Mouse (Mus musculus) neural tube, embryonic 14.5 days (tissue): Measurements from ENCODE around the gene Als2cr12. TPM values are rescaled to one million over a fixed set of nuclear protein-coding genes. Genes with fewer than 3 reads are reported as not detected.
"Not testable (repeated sequence)": the region's sequence is repeated elsewhere in the genome, so short reads cannot be mapped to it uniquely, and the experiment has no call there.

ENCODE experiments used
- ATAC-seq: fragments of 200-750 bp; cut with Nextera tagmentation; 2 replicates; pipeline ENCODE4 v1.8.0; 2017; ENCODE audit warnings: low read depth, mild to moderate bottlenecking, moderate TSS enrichment, moderate library complexity
- H3K27ac ChIP-seq: fragments of 300-500 bp; sonication (generic); 2 replicates; pipeline ENCODE4 v1.5.1; 2014; ENCODE audit warnings: low read depth, mild to moderate bottlenecking, control low read depth, low read length, moderate library complexity, mixed read lengths
- H3K27me3 ChIP-seq: fragments of 300-500 bp; sonication (generic); 2 replicates; pipeline ENCODE4 v1.6.1; 2014; ENCODE audit warnings: low read length; ENCODE audit not compliant: control insufficient read depth, insufficient read depth
- H3K36me3 ChIP-seq: fragments of 300-500 bp; sonication (generic); 2 replicates; pipeline ENCODE4 v1.6.1; 2014; ENCODE audit warnings: low read length, mixed read lengths; ENCODE audit not compliant: control insufficient read depth, insufficient read depth
- H3K4me1 ChIP-seq: fragments of 300-500 bp; sonication (generic); 2 replicates; pipeline ENCODE4 v1.6.1; 2014; ENCODE audit warnings: low read length; ENCODE audit not compliant: control insufficient read depth, insufficient read depth
- H3K4me2 ChIP-seq: fragments of 300-500 bp; sonication (generic); 2 replicates; pipeline ENCODE4 v1.6.1; 2014; ENCODE audit warnings: mild to moderate bottlenecking, low read depth, low read length, control low read depth
- H3K4me3 ChIP-seq: fragments of 300-500 bp; sonication (generic); 2 replicates; pipeline ENCODE4 v1.5.1; 2014; ENCODE audit warnings: low read depth, low read length, control low read depth, mixed read lengths
- H3K9ac ChIP-seq: fragments of 300-500 bp; sonication (generic); replicated peaks from 2 replicates; pipeline ENCODE4 v1.6.1; 2014; ENCODE audit warnings: low read depth, mild to moderate bottlenecking, control low read depth, low read length, mixed read lengths
- H3K9me3 ChIP-seq: fragments of 300-500 bp; sonication (generic); 2 replicates; pipeline ENCODE4 v1.6.1; 2016; ENCODE audit warnings: low read length; ENCODE audit not compliant: control insufficient read depth
- WGBS: fragments of 180-500 bp; shearing (Covaris S2); extraction: QIAGEN DNeasy Blood & Tissue Kit; methylation state at CpG from one replicate; pipeline ENCODE4 v1.1.7; 2014; 5-methylcytosine and 5-hydroxymethylcytosine counted together
- polyA plus RNA-seq: library from polyadenylated mRNA; unstranded; fragments of >200 nt; fragmentation: Nextera tagmentation; extraction: Ambion mirVana; gene quantifications from 2 replicates; pipeline ENCODE4 v1.2.1, GENCODE M21; 2014

Als2cr12 gene
- polyA plus RNA-seq, result 0.11 TPM in 1 of 2 replicates, not detected in the other

DNA sequence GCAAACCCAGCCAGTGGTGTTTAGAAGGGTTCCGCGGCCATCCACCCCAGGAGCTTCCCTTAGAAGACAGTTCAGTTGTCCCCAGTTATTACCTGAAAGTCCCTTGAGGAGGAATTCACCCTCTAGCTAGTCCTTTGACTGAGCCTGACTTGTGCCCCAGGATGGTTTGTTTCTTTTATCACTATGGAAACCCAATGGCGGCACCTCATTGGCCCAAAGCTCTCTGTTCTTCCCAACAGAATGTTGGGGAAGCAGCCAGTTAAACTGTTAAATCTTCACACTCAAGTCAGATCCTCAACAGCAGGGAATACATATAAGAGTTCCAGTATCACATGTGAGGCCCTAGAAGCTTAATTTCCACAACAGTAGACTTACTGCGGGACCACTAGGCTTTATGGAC is at the start of gene Als2cr12:
Gene Als2cr12 (minus strand): TSS at position 180 of the 400 bp plus-strand sequence.
- not testable (repeated sequence) for H3K27ac ChIP-seq, H3K4me2 ChIP-seq, ATAC-seq, H3K27me3 ChIP-seq, H3K9ac ChIP-seq, H3K4me1 ChIP-seq, H3K36me3 ChIP-seq, H3K4me3 ChIP-seq, H3K9me3 ChIP-seq
- 85% methylated on average over 4 of the region's 4 CpGs for WGBS

DNA sequence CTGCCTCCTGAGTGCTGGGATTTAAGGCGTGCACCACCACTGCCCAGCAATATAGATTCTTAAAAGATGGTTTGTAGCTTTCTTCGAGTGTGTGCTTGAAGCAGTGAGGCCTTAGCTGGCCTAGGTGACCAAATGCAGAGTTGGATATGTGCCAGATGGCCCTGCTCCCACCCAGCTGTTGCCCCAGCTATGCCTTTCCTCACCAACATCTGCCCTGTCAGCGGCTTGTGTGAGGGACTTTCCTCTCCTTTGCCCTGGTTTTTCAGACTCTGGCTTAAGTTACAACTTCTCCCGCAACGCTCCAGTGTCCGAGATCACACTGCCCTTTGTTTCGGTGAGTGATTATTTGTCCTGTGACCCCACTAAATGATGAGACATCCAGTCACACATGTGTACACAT is 48.9 kb upstream of the Als2cr12 start:
- H3K4me1 ChIP-seq, result no peaks in the 10 kb centered on the region
- H3K9ac ChIP-seq, result no peak overlapping the region
- ATAC-seq, result no peak
- no peaks in the 10 kb centered on the region for H3K27me3 ChIP-seq
- WGBS, result 96% methylated on average over 7 of the region's 7 CpGs
- no peak overlapping the region for H3K4me2 ChIP-seq
- no peak overlapping the region for H3K4me3 ChIP-seq
- H3K27ac ChIP-seq, result no peak overlapping the region
- no peaks in the 10 kb centered on the region; the same call in 1 of the 2 replicates for H3K36me3 ChIP-seq
- H3K9me3 ChIP-seq, result no peaks in the 10 kb centered on the region

DNA sequence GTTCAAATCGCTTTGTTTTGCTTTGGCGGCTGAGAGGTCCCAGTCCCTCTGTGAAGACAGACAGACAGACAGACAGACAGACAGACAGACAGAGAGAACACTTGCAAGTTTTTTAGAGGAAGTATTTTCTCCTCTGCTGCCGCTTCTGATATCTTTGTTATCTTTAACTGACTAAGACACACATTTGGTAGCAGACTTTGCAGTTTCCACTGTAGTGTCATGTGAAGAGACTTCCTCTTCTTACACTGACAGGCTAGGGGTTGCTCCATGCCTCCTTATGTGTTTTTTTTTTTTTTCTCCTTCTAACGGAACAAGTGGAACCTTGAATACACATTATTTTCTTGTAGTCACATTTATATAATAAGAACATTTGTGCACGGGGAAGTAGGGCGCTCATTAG is 47.5 kb upstream of the Als2cr12 start:
- no peak overlapping the region for H3K4me3 ChIP-seq
- H3K27me3 ChIP-seq, result no peaks in the 10 kb centered on the region
- H3K27ac ChIP-seq, result no peak overlapping the region
- H3K36me3 ChIP-seq, result no peaks in the 10 kb centered on the region; the same call in 1 of the 2 replicates
- H3K9ac ChIP-seq, result no peak overlapping the region
- H3K9me3 ChIP-seq, result no peaks in the 10 kb centered on the region
- no peak overlapping the region for H3K4me2 ChIP-seq
- WGBS, result 93% methylated on average over 6 of the region's 6 CpGs
- ATAC-seq, result no peak
- no peaks in the 10 kb centered on the region for H3K4me1 ChIP-seq

DNA sequence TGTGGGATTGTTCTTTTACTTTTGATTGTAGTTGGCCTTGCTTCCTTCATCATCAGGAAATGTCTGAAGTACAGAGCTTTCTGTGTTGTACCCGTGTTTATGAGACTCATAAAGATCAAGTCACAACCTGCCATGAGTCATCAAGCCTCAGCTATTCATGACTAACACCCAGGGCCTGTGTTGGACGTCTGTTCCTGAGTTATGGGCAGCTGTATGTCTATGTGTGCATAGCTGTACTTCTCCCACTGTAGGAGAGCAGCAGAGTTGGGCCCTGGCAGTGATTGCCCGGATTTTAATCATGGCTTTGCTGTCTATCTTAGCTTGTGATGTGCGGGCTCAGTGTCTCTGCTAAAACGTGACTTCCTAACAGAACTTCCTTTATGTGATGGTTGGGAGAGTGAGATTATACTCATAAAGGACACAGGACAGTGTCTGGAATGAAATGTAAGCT is 46.8 kb upstream of the Als2cr12 start:
- no peak overlapping the region for H3K4me2 ChIP-seq
- no peaks in the 10 kb centered on the region for H3K36me3 ChIP-seq
- no peak for ATAC-seq
- H3K4me3 ChIP-seq, result no peak overlapping the region
- WGBS, result 83% methylated on average over 5 of the region's 5 CpGs
- no peaks in the 10 kb centered on the region for H3K9me3 ChIP-seq
- no peak overlapping the region for H3K9ac ChIP-seq
- H3K27me3 ChIP-seq, result no peaks in the 10 kb centered on the region
- no peaks in the 10 kb centered on the region for H3K4me1 ChIP-seq
- H3K27ac ChIP-seq, result no peak overlapping the region

DNA sequence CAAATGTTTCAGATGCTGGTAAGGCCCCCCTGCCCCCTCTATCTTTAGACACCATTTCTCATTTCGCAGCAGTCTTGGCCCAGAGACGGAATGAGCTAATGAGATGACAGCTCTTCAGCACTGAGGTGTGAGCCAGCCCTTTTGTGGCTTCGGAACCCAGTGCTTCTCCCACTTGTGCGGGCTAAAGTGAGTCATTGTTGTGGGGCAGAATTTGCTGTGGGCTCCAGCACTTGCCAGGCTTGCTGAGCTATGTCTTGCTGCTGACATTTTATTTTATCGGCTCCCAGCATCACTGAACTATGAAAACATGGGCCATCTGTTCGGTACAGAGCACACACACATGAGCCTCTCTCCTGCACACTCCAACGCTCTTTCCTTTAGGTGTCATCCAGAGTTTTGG is 43.7 kb upstream of the Als2cr12 start:
- H3K36me3 ChIP-seq, result no peaks in the 10 kb centered on the region
- WGBS, result 96% methylated on average over 7 of the region's 7 CpGs
- H3K4me1 ChIP-seq, result no peaks in the 10 kb centered on the region
- H3K9ac ChIP-seq, result no peak overlapping the region
- H3K27ac ChIP-seq, result no peak overlapping the region
- no peak for ATAC-seq
- no peaks in the 10 kb centered on the region for H3K27me3 ChIP-seq
- no peak overlapping the region for H3K4me3 ChIP-seq
- H3K4me2 ChIP-seq, result no peak overlapping the region
- no peaks in the 10 kb centered on the region for H3K9me3 ChIP-seq

DNA sequence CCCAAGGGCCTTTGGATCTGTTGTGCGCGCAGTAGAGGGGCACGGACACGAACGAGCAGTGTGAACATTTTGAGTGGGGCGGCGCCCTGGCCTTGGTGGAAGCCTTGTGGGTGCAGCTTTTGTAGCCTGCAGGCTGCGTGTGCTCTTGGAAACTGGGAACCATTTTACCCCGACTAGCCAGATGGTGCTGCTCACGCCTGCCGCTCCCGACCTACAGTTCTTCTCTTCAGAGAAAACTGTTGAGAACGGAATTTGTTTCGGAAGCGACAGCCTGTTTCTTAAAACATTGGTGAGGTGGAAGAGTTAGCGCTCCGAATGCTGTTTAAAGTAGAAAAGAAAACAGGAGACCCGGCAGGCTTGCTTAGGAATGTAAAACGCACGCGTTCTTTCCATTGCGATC is 41.2 kb upstream of the Als2cr12 start:
- H3K9ac ChIP-seq, result no peak overlapping the region
- no peak overlapping the region for H3K27ac ChIP-seq
- WGBS, result 95% methylated on average over 22 of the region's 22 CpGs
- no peaks in the 10 kb centered on the region for H3K36me3 ChIP-seq
- no peaks in the 10 kb centered on the region for H3K9me3 ChIP-seq
- H3K27me3 ChIP-seq, result no peaks in the 10 kb centered on the region
- H3K4me3 ChIP-seq, result no peak overlapping the region
- H3K4me2 ChIP-seq, result no peak overlapping the region
- no peaks in the 10 kb centered on the region for H3K4me1 ChIP-seq
- no peak for ATAC-seq

DNA sequence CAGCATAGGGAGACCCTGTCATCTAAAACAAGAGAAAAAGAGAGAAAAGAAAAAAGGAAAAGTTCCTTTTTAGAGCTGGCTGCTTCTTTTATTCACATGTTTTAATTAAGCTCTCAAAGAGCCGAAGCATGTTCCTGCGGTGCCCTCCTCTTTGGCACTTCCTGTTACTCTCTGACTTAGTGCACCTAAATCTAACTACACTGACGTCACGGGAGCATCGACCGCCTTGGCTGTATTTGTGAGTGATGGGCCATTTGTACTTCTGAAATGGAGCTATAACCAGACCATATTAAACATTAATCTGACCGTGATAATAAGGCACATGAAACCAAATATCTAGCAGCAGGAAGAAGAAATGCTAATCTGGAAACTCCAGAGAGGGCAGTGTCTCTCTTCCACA is 40.2 kb upstream of the Als2cr12 start:
- Histone ChIP-seq H3K36me3 (no peaks in the 10 kb centered on the region), H3K9me3 (no peaks in the 10 kb centered on the region), H3K27me3 (no peaks in the 10 kb centered on the region), H3K27ac (no peak overlapping the region), H3K4me3 (no peak overlapping the region), H3K9ac (no peak overlapping the region), H3K4me2 (no peak overlapping the region), H3K4me1 (no peaks in the 10 kb centered on the region)
- ATAC-seq, result no peak
- 85% methylated on average over 7 of the region's 7 CpGs for WGBS

DNA sequence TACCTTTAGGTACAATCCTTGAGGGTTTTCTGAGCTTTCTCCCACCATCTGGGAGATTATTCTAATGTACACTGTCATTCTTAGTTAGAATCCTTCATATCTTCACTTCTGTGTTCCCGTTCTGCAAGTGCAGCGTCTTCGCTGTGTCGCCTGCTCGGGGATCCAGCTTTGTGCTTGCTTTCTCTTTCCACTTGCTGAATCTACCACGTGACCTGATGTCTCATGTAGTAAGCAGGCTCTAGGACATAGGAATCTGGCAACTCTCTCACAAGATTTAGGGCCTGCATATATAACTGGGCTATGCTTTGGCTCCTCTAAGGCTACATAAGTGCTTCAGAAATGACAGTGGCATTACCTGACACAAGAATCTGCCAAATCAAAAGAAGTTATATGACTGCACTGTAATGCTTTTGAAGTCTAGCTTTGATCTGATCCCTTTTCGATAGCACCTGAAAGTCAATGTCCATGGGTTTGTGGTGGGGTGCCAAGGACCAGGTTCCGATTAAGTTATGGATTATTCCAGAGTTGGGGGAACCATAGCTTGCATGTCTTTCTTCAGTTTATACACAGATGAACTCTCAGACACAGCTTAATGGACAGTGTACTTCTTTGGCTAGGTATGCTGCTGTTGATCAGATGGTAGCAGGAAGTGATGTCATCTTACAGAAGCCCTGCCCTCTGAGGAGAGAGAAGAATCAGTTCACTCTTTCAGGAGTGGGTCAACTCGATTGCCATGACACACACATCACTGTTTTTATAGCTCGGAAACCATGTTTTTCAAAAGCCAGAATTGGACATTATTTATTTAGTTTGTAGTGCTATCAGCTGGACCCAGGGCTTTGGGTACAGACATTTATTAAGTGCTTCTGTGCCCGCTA is 38.5 kb upstream of the Als2cr12 start:
- Histone ChIP-seq H3K4me2 (no peak overlapping the region), H3K27me3 (no peaks in the 10 kb centered on the region), H3K4me1 (no peaks in the 10 kb centered on the region), H3K4me3 (no peak overlapping the region), H3K9ac (no peak overlapping the region), H3K27ac (no peak overlapping the region), H3K9me3 (no peaks in the 10 kb centered on the region), H3K36me3 (no peaks in the 10 kb centered on the region)
- 97% methylated on average over 11 of the region's 11 CpGs for WGBS
- no peak for ATAC-seq

DNA sequence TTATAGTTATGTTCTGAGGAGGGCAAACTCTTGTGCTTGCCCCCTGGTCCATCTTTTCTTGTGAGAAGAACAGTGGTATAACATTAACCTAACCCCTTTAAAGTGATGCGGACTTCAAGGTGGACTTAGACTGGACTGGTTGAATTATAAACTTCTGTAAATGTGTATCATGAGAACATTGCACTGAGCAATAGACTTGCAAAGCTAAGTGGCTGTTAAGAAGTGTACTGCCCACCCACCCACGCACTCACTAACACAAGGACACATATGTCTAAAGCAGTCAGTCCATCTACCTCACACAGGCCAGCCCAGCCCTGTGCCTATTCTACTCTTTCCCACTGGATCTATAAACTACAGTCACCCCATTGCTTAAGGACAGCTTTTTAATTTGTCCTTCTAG is 37.8 kb upstream of the Als2cr12 start:
- WGBS, result 97% methylated on average over 2 of the region's 2 CpGs
- no peak overlapping the region for H3K4me3 ChIP-seq
- H3K27ac ChIP-seq, result no peak overlapping the region
- no peak overlapping the region for H3K9ac ChIP-seq
- no peaks in the 10 kb centered on the region for H3K4me1 ChIP-seq
- H3K36me3 ChIP-seq, result no peaks in the 10 kb centered on the region
- H3K4me2 ChIP-seq, result no peak overlapping the region
- no peaks in the 10 kb centered on the region for H3K9me3 ChIP-seq
- H3K27me3 ChIP-seq, result no peaks in the 10 kb centered on the region
- no peak for ATAC-seq
